Mouse (Mus musculus): Measurements from ENCODE around the gene Spocd1. TPM values are rescaled to one million over a fixed set of nuclear protein-coding genes. Genes with fewer than 3 reads are reported as not detected.

Gene Spocd1
- polyA plus RNA-seq (2015; fragmentation: Nextera tagmentation; extraction: Ambion mirVana), result 0.05 and 0.07 TPM in 2 replicates

GRCm38 (mm10) chr4:129928949-129929348 lies at the start of gene Spocd1:
Gene Spocd1 (plus strand): TSS chr4:129929249.

DNA sequence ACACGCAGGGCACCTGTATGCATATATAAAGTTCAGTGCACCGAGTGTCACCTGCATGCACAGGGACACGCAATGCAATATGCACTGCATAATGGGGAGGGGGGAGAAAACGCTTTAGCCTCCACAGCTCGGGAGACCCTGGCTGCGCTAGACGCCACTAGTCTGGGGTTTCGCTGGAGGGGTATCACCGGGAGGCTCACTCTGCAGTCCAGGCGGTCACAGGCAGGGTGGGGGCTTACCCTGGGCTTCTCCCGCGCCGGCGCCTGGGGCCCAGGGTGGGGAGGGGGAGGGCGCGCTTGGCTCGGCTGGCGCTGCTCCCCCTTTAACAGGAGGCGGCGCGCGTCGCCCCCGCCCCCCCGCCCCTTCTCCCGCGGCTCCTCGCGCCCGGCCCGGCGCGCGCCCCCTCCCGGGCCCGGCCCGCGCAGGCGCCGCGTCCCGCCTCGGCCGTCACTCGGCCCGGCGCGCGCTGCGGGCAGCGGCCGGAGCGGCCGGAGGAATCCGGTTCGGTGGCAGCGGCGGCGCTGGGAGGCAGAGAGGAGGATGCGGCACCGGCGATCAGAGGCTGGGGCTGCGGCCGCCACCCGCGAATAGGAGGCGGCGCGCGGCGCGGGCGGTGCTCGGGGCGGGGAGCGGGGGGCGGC lies 55.5 kb downstream of the Spocd1 start, which contains the start of gene Adgrb2:
Adgrb2 (plus strand) TSS at position 450 of the 641 bp plus-strand sequence.

Other genes with a start within 250 kb of the Spocd1 start
- gene Tmem39b, start 232.4 kb upstream of the Spocd1 start, polyA plus RNA-seq (2015; fragmentation: Nextera tagmentation; extraction: Ambion mirVana), result 4.9 and 5.1 TPM in 2 replicates
- 42.1 and 46.7 TPM in 2 replicates for gene Khdrbs1, start 186.9 kb upstream of the Spocd1 start, polyA plus RNA-seq (2015; fragmentation: Nextera tagmentation; extraction: Ambion mirVana)
- 286 and 292 TPM in 2 replicates for gene Ptp4a2, start 118.0 kb upstream of the Spocd1 start, polyA plus RNA-seq (2015; fragmentation: Nextera tagmentation; extraction: Ambion mirVana)
- 0.69 and 0.83 TPM in 2 replicates for gene Adgrb2, start 55.6 kb downstream of the Spocd1 start, polyA plus RNA-seq (2015; fragmentation: Nextera tagmentation; extraction: Ambion mirVana)
- gene Col16a1, start 118.6 kb downstream of the Spocd1 start, polyA plus RNA-seq (2015; fragmentation: Nextera tagmentation; extraction: Ambion mirVana), result 15.1 and 23.3 TPM in 2 replicates
- gene Pef1, start 173.3 kb downstream of the Spocd1 start, polyA plus RNA-seq (2015; fragmentation: Nextera tagmentation; extraction: Ambion mirVana), result 43.6 and 47.6 TPM in 2 replicates
- 0.18 and 0.28 TPM in 2 replicates for gene Hcrtr1, start 210.1 kb downstream of the Spocd1 start, polyA plus RNA-seq (2015; fragmentation: Nextera tagmentation; extraction: Ambion mirVana)
- 50.1 and 66.3 TPM in 2 replicates for gene Tinagl1, start 245.9 kb downstream of the Spocd1 start, polyA plus RNA-seq (2015; fragmentation: Nextera tagmentation; extraction: Ambion mirVana)